Mouse (Mus musculus) forebrain, embryonic 13.5 days (tissue): ENCODE results near the gene Aim2. TPM values are rescaled to one million over a fixed set of nuclear protein-coding genes. Genes with fewer than 3 reads are reported as not detected.

ENCODE experiments used
- ATAC-seq: fragments of 200-750 bp; cut with Nextera tagmentation; 2 replicates; pipeline ENCODE4 v1.8.0; 2017
- H3K27ac ChIP-seq: fragments of 300-500 bp; sonication (generic); 2 replicates; pipeline ENCODE4 v1.5.1; 2015; ENCODE audit warnings: inconsistent platforms, mild to moderate bottlenecking, moderate library complexity
- H3K27me3 ChIP-seq: fragments of 300-500 bp; sonication (generic); 2 replicates; pipeline ENCODE4 v1.6.1; 2015; ENCODE audit warnings: mild to moderate bottlenecking, inconsistent platforms
- H3K36me3 ChIP-seq: fragments of 300-500 bp; sonication (generic); 2 replicates; pipeline ENCODE4 v1.6.1; 2015; ENCODE audit warnings: mild to moderate bottlenecking, inconsistent platforms; ENCODE audit not compliant: poor library complexity, severe bottlenecking
- H3K4me1 ChIP-seq: fragments of 300-500 bp; sonication (generic); 2 replicates; pipeline ENCODE4 v1.6.1; 2015; ENCODE audit warnings: inconsistent platforms
- H3K4me2 ChIP-seq: fragments of 300-500 bp; sonication (generic); 2 replicates; pipeline ENCODE4 v1.6.1; 2015; ENCODE audit warnings: inconsistent platforms, mild to moderate bottlenecking, moderate library complexity
- H3K4me3 ChIP-seq: fragments of 300-500 bp; sonication (generic); 2 replicates; pipeline ENCODE4 v1.5.1; 2015; ENCODE audit warnings: mild to moderate bottlenecking, inconsistent platforms
- H3K9ac ChIP-seq: fragments of 300-500 bp; sonication (generic); 2 replicates; pipeline ENCODE4 v1.6.1; 2015; ENCODE audit warnings: mild to moderate bottlenecking, inconsistent platforms
- H3K9me3 ChIP-seq: fragments of 300-500 bp; sonication (generic); replicated peaks from 2 replicates; pipeline ENCODE4 v1.6.1; 2016; ENCODE audit warnings: inconsistent platforms
- WGBS: fragments of 180-500 bp; shearing (Covaris S2); methylation state at CpG from one replicate; pipeline ENCODE4 v1.1.7; 2015; 5-methylcytosine and 5-hydroxymethylcytosine counted together
- polyA plus RNA-seq: library from polyadenylated mRNA; unstranded; fragments of >200 nt; fragmentation: Nextera tagmentation; extraction: Ambion mirVana; gene quantifications from 2 replicates; pipeline ENCODE4 v1.2.1, GENCODE M21; 2015

Aim2 gene
- polyA plus RNA-seq, 1 experiment from 2014 or later: 7.6 TPM

- Histone ChIP-seq H3K4me3 (peak overlapping the region; percentile 39), H3K36me3 (peaks cover 19% of the 10 kb centered on the region), H3K27ac (no peak overlapping the region), H3K9ac (peak overlapping the region; percentile 55), H3K27me3 (no peaks in the 10 kb centered on the region), H3K4me2 (peak overlapping the region; percentile 66), H3K9me3 (no peaks in the 10 kb centered on the region), H3K4me1 (peaks cover 28% of the 10 kb centered on the region)
- WGBS: under 1% methylated on average over 6 of the region's 6 CpGs
- ATAC-seq: peak; percentile 94
These were observed 733 bp upstream of the Aim2 start for GRCm38 (mm10) chr1:173349946-173350345.

GRCm38 (mm10) chr1:173355107-173355846 lies 4.6 kb downstream of the Aim2 start:
- no peaks in the 10 kb centered on the region for H3K27me3 ChIP-seq
- no peaks in the 10 kb centered on the region for H3K9me3 ChIP-seq
- ATAC-seq: no peak
- peaks cover 33% of the 10 kb centered on the region for H3K4me1 ChIP-seq
- no peak overlapping the region for H3K27ac ChIP-seq
- no peak overlapping the region for H3K9ac ChIP-seq
- no peak overlapping the region for H3K4me3 ChIP-seq
- peaks cover 12% of the 10 kb centered on the region; the same call in 1 of the 2 replicates for H3K36me3 ChIP-seq
- H3K4me2 ChIP-seq: no peak overlapping the region
- 84% methylated on average over 7 of the region's 7 CpGs for WGBS

- Histone ChIP-seq H3K9ac (no peak overlapping the region), H3K27me3 (no peaks in the 10 kb centered on the region), H3K4me1 (peaks cover 25% of the 10 kb centered on the region), H3K4me2 (no peak overlapping the region), H3K27ac (no peak overlapping the region), H3K36me3 (peaks cover 12% of the 10 kb centered on the region; the same call in 1 of the 2 replicates), H3K9me3 (no peaks in the 10 kb centered on the region), H3K4me3 (no peak overlapping the region)
- no peak for ATAC-seq
- WGBS: 90% methylated on average over 2 of the region's 2 CpGs
These were observed 6.0 kb downstream of the Aim2 start for GRCm38 (mm10) chr1:173356699-173357098.

- Histone ChIP-seq H3K27ac (no peak overlapping the region), H3K9ac (no peak overlapping the region; the same call in 1 of the 2 replicates), H3K4me3 (no peak overlapping the region), H3K27me3 (no peaks in the 10 kb centered on the region), H3K4me1 (peaks cover 20% of the 10 kb centered on the region), H3K9me3 (no peaks in the 10 kb centered on the region), H3K4me2 (no peak overlapping the region), H3K36me3 (peaks cover 12% of the 10 kb centered on the region; the same call in 1 of the 2 replicates)
- WGBS: 41% methylated on average over 4 of the region's 4 CpGs
- ATAC-seq: no peak
These were observed 7.1 kb downstream of the Aim2 start for GRCm38 (mm10) chr1:173357799-173358198.

- no peak for ATAC-seq
- no peaks in the 10 kb centered on the region for H3K9me3 ChIP-seq
- WGBS: 72% methylated on average over 4 of the region's 4 CpGs
- peaks cover 10% of the 10 kb centered on the region; the same call in 1 of the 2 replicates for H3K36me3 ChIP-seq
- no peaks in the 10 kb centered on the region for H3K27me3 ChIP-seq
- H3K9ac ChIP-seq: no peak overlapping the region
- H3K4me3 ChIP-seq: no peak overlapping the region
- H3K27ac ChIP-seq: no peak overlapping the region; the same call in 1 of the 2 replicates
- peaks cover 25% of the 10 kb centered on the region for H3K4me1 ChIP-seq
- H3K4me2 ChIP-seq: no peak overlapping the region
These were observed 9.1 kb downstream of the Aim2 start for GRCm38 (mm10) chr1:173359590-173360290.

GRCm38 (mm10) chr1:173361651-173362050 lies 11.0 kb downstream of the Aim2 start:
- no peaks in the 10 kb centered on the region for H3K9me3 ChIP-seq
- no peak overlapping the region for H3K4me3 ChIP-seq
- no peak overlapping the region for H3K9ac ChIP-seq
- no peak for ATAC-seq
- H3K36me3 ChIP-seq: peaks cover 5% of the 10 kb centered on the region; the same call in 1 of the 2 replicates
- no peak overlapping the region for H3K27ac ChIP-seq
- no peaks in the 10 kb centered on the region for H3K27me3 ChIP-seq
- 49% methylated on average over 6 of the region's 6 CpGs for WGBS
- H3K4me1 ChIP-seq: peaks cover 42% of the 10 kb centered on the region
- H3K4me2 ChIP-seq: no peak overlapping the region

- ATAC-seq: no peak
- H3K9me3 ChIP-seq: no peaks in the 10 kb centered on the region
- no peak overlapping the region for H3K4me2 ChIP-seq
- H3K4me3 ChIP-seq: no peak overlapping the region
- peaks cover 44% of the 10 kb centered on the region for H3K4me1 ChIP-seq
- no peak overlapping the region for H3K9ac ChIP-seq
- no peaks in the 10 kb centered on the region for H3K27me3 ChIP-seq
- WGBS: 88% methylated on average over 2 of the region's 2 CpGs
- H3K27ac ChIP-seq: no peak overlapping the region
- H3K36me3 ChIP-seq: no peaks in the 10 kb centered on the region
These were observed 12.8 kb downstream of the Aim2 start for GRCm38 (mm10) chr1:173363436-173363835.

- no peaks in the 10 kb centered on the region for H3K9me3 ChIP-seq
- no peak overlapping the region for H3K4me3 ChIP-seq
- no peak overlapping the region for H3K9ac ChIP-seq
- no peak overlapping the region for H3K4me2 ChIP-seq
- H3K36me3 ChIP-seq: no peaks in the 10 kb centered on the region
- H3K27me3 ChIP-seq: no peaks in the 10 kb centered on the region
- no peak overlapping the region for H3K27ac ChIP-seq
- ATAC-seq: no peak
- WGBS: 87% methylated on average over 4 of the region's 4 CpGs
- H3K4me1 ChIP-seq: peaks cover 40% of the 10 kb centered on the region
These were observed 13.6 kb downstream of the Aim2 start for GRCm38 (mm10) chr1:173364125-173364800.

- no peak overlapping the region; the same call in 1 of the 2 replicates for H3K27ac ChIP-seq
- H3K36me3 ChIP-seq: no peaks in the 10 kb centered on the region
- peak overlapping the region; percentile 94 for H3K9ac ChIP-seq
- H3K9me3 ChIP-seq: no peaks in the 10 kb centered on the region
- H3K4me1 ChIP-seq: peaks cover 34% of the 10 kb centered on the region
- H3K27me3 ChIP-seq: no peaks in the 10 kb centered on the region
- peak; percentile 17; the same call in 1 of the 2 replicates for ATAC-seq
- H3K4me3 ChIP-seq: peak overlapping the region; percentile 93
- WGBS: 1% methylated on average over 13 of the region's 13 CpGs
- peak overlapping the region; percentile 92 for H3K4me2 ChIP-seq
These were observed 15.3 kb downstream of the Aim2 start for GRCm38 (mm10) chr1:173365970-173366409.

GRCm38 (mm10) chr1:173366701-173367355 lies 16.1 kb downstream of the Aim2 start:
- no peaks in the 10 kb centered on the region for H3K36me3 ChIP-seq
- no peaks in the 10 kb centered on the region for H3K9me3 ChIP-seq
- peak overlapping the region; percentile 94 for H3K9ac ChIP-seq
- H3K4me3 ChIP-seq: peak overlapping the region; percentile 93
- H3K4me1 ChIP-seq: peaks cover 34% of the 10 kb centered on the region
- 0% methylated on average over 31 of the region's 31 CpGs for WGBS
- peak; percentile 75 for ATAC-seq
- H3K27me3 ChIP-seq: no peaks in the 10 kb centered on the region
- peak overlapping the region; percentile 74 for H3K27ac ChIP-seq
- H3K4me2 ChIP-seq: peak overlapping the region; percentile 92

- Histone ChIP-seq H3K9me3 (no peaks in the 10 kb centered on the region), H3K27me3 (no peaks in the 10 kb centered on the region), H3K9ac (peak within 1 kb of the TSS; percentile 94), H3K27ac (peak within 1 kb of the TSS; percentile 74), H3K36me3 (no peaks in the 10 kb centered on the region), H3K4me2 (peak within 1 kb of the TSS; percentile 92), H3K4me3 (peak within 1 kb of the TSS; percentile 93), H3K4me1 (peaks cover 34% of the 10 kb centered on the region)
- peak; percentile 92 for ATAC-seq
- WGBS: under 1% methylated on average over 43 of the region's 46 CpGs
These were observed 16.8 kb downstream of the Aim2 start, which contains the start of gene Cadm3 for GRCm38 (mm10) chr1:173367356-173368046. TSS of gene Cadm3 (minus strand) at chr1:173367695.
